Mouse (Mus musculus) ovary, adult 18-20 months (tissue): Measurements from ENCODE around the gene Sec63.

Experiments used
- DNase-seq: peaks from one replicate; pipeline ENCODE4 v3.0.0; 2022; ENCODE audit warnings: low spot score, mixed read lengths

Gene Sec63

DNA sequence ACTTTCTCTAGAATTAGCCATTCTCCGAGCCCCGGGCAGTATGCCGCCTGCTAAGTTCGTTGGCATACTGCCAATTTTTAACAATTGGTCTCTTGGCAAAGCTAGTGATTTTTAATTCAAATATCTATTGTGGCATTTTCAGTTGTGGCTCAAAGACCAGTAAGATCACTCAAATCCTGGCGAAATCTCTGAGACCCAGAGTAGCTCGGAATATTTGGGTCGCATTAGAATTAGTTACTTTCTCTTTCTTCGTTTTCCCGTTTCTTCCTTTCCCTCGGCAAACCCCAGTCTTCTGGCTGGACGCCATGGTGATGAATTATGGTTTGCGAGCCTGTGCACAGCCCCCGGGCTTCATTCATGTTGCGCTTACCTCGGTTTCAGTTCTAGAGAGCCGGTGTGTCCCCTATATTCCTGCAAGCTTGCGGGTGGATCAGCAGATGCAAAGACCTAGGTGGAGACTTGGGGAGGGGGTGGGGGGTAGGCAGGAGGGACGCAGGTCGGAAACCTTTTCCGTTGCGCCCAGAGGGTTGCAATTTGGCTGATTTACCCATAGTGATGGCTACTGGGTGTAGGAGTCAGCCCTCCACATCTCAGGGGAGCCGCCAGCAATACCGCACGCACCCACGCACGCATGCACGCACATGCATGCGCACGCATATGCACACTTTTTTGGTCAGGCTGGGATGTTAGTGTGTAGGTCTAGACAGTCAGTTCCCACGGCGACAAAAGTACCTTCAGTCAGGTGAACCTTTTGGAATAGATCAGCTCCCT lies 102.5 kb downstream of the Sec63 start:
- peak; percentile 33 for DNase-seq

DNA sequence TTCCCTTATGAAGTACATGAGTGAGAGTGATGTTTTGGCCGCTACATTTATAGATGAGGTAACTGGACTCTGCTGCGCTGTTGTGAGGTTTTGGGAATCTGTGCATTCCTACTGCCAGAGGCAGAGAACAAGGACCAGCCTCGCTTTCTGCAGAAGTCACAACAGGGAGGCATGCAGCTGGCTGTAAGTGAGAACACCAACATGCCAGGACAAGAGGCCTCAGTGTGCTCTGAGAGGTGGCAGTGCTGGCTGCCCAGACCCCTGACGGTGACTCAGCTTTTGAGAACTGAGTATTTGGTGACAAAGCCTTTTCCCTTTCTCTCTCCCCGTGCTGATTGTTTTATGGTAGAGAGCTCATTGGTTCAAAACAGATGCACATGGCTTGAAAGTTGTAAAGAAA lies 103.4 kb downstream of the Sec63 start:
- DNase-seq, result no peak

DNA sequence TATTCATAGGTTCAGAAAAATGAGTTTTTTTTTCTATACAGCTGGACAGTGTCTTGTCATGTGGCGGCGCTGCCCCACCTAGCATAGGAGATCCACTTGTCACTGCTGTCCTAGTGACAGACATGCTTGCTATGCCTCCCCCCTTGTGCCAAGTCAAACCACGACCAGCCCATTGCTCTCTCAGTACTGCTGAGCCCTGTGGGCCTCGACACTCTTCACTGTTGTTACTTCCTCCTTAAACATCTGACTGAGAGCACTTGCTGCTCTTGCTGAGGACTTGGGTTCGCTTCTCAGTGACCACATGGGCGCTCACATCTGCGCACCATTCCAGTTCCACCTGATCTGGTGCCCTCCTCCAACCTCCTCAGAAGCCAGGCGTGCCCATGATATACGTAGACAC lies 107.1 kb downstream of the Sec63 start:
- DNase-seq, result no peak

DNA sequence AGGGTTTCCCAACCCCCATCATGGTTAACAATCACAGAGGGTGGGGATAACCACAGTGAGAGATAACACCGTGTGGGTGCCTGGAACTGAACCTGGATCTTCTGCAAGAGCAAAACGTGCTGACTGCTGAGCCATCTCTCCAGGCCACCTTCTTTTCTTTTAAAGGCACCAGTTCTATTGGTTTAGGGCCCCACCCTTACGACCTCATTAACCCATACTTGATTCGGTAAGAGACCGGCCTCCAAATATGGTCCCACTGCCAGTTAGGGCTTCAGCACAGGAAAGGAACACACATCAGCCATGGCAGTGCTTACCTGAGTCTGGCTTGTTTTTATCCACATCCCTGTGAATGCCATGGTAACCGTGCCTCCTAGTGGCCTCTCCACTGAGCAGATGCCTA lies 108.2 kb downstream of the Sec63 start:
- DNase-seq, result no peak

DNA sequence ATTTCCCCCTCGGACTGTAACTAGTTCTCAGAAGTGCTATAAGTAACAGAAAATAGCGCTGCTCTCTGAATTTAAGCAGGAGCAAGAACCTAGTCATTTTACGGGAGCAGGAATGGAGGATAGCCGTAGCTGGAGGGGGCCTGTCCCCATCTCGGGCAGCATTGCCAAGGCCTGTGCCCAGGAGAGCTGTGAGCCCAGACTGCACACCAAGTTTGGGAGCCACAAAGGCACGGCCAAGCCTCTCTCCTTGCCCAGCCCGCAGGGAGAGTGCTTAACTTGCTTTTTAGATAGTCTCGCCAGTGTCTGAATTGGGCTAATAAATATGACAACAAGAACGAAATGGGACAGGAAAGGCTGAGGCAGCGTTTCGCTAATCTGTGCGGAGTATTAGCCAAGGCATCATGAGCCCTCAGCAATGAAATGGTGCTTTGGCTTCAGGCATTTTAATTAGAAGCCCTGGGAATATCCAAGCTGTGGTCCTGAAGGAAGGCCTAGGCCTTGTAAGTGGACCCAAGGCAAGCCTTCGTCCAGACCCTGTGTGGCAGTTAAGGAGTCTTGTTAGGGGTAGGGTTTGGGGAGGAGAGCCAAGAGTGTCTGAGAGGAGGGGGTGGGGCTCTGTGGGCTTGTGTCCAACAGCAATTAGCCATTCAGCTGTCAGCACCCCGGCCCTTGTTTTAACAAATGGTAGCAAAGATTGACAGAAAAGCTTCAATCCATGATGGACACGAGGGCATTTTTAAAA lies 111.1 kb downstream of the Sec63 start:
- no peak for DNase-seq

DNA sequence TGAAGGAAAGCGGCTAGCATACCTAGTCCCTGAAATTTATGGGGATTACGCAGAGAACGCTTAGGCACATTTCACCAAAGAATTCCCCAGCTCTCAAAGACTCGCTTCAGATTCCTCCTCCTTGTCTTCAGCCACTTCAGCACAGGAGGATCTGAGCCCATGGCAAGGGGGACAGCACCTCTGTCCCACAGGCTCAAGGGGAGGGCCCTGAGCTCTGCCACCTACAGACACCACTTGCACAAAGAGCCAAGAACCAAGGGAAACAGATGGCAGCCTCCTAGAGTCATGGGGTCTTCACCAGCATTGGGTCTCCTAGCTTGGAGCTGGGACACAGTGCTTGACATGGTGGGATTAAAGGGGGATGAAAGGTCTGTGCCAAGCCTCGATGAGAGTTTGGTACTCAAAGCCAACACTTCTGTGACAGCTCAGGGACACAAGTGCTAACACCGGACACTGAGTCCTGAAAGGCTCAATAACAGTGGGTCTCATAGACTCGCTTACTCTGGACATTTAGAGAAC lies 111.8 kb downstream of the Sec63 start:
- no peak for DNase-seq

DNA sequence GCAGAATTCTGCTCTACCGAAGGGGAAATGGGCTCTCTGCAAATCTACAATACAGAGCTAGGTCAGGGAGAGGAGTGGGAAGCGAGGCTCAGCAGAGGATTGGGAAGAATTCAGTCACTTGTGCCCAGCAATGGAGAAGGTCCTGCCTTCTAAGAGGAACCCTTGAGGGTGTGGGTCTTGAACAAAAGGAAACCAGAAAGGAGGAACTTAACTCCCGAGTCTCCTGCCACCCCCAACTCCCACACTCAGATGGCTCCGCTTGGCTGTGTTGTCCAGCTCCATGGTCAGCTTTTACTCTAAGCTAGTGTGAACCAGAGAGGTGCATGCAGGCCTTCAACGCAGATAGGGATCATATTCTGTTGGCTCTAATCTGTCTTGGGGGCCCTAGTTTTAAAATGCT lies 114.9 kb downstream of the Sec63 start:
- no peak for DNase-seq

DNA sequence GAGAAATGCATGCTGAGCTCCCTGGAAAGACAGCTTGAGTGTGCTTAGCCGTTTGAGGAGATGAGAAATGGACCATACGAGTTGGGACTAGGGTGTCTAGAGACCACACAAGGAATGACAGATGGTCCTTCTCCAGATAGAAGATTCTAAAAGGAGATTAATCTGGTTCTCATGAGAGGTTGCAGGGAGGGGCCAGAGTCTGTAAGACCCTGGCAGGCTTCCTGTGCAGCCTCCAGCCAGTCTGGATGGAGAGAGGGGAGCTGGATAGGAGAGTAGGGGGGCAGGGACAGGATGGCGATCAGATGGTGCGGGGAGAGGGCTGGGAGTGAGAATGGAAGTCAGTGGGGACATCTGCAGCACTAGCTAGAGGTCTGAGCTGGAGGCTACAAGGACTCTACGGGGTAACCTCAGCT lies 118.0 kb downstream of the Sec63 start:
- no peak for DNase-seq

DNA sequence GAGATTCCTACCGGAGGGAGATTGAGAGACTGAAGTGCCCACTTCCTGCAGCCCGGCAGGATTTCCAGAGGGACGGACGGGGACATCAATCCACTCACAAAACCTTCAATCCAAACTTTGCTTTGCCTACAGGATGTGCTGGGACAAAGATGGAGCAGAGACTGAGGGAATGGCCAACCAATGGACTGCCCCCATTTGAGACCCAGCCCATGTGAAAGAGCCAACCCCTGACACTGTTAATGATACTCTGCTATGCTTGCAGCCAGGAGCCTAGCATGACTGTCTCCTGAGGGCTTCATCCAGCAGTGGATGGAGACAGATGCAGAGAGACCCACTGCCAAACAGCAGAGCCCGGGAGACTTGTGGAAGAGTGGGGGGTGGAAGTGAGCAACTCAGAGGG lies 118.4 kb downstream of the Sec63 start:
- no peak for DNase-seq
